Mouse (Mus musculus) liver, postnatal 0 days (tissue): ENCODE measurements around the gene Ell3.

Experiments used
- CTCF ChIP-seq: sonication (generic); IDR thresholded peaks from 2 replicates; pipeline ENCODE4 v1.5.1; 2016; ENCODE audit warnings: antibody characterized with exemption, low read depth
- EP300 ChIP-seq: IDR thresholded peaks from 2 replicates; pipeline ENCODE4 v1.6.1; 2016; ENCODE audit warnings: antibody characterized with exemption, low read depth, mild to moderate bottlenecking

DNA sequence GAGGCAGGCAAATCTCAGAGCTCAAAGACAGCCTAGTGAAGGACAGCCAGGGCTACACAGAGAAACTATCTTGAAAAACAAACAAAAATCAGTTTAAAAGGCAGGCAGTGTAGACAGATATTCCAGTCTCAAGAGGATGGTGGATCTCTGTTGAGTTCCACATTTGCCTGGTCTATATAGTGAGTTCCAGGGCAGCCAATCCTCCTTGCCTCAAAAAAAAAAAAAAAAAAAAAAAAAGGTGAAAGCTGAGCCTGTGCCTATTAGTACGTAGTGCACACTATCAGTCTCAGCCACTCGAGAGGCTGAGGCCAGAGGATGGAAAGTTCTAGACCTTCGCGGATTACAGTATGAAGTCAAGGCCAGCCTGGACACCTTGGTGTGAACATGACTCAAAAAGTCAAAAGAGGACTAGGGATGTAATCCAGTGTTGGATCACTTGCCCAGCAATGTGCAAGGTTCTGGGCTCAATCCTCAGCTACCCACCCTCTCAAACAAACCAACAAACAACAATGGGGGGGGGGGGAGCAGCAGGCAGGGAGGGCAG is 31.2 kb downstream of the Ell3 start:
- TF ChIP-seq CTCF (no peak), EP300 (no peak)
